8 mouse cellular contexts compared by ENCODE assay signal in the genomic region with DNA sequence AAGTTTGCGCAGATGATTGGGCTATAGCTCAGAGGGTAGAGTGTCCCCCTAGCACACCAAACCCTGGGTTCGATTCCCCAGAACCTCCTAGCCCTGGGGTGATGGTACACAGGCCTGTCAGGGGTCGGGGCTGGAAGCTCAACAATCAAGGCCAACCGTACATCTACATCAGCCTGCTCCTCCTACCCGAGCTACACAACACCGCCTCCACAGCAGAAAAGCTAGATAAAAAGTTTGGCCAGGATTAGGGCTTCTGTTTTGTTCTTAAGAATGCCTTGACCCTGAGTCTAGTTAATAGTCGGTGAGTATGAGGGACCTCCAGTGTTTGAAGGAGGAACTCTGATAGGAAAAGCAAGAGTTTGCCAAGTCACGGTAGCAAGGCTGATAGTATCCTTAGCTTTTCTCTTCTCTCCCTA. TPM values are rescaled to one million over a fixed set of nuclear protein-coding genes. Genes with fewer than 3 reads are reported as not detected.
A peak's percentile ranks its signal among the peaks of the same experiment; 100 is the strongest.
DNase-seq lines count a peak whose midpoint lies in the region; ATAC-seq and TF ChIP-seq lines count a peak whose summit lies in the region.

No protein-coding gene starts in this region.

- peak overlapping the region; percentile 95 for H3K9ac ChIP-seq in kidney, embryonic 15.5 days
- H3K9ac ChIP-seq in forebrain, postnatal 0 days = peak overlapping the region; percentile 77
- H3K9ac ChIP-seq in midbrain, embryonic 12.5 days (replicated peaks) = peak overlapping the region; percentile 87

- no peaks in the 10 kb centered on the region for H3K27me3 ChIP-seq in kidney, embryonic 15.5 days
- no peaks in the 10 kb centered on the region for H3K27me3 ChIP-seq in forebrain, postnatal 0 days (ENCODE audit: insufficient read depth, low read length)
- H3K27me3 ChIP-seq in midbrain, embryonic 12.5 days = no peaks in the 10 kb centered on the region

- TF ChIP-seq CTCF in forebrain, postnatal 0 days (IDR thresholded peaks at IDR 0.05; ENCODE audit: low read depth) = no peak

- H3K27ac ChIP-seq in kidney, embryonic 15.5 days = peak overlapping the region; percentile 99
- peak overlapping the region; percentile 96 for H3K27ac ChIP-seq in forebrain, postnatal 0 days (ENCODE audit: low read depth, low read length)
- H3K27ac ChIP-seq in midbrain, embryonic 12.5 days (replicated peaks) = peak overlapping the region; percentile 93

- H3K4me1 ChIP-seq in kidney, embryonic 15.5 days = peaks cover 14% of the 10 kb centered on the region
- peaks cover 6% of the 10 kb centered on the region; the same call in 1 of the 2 replicates for H3K4me1 ChIP-seq in forebrain, postnatal 0 days (ENCODE audit: insufficient read depth)
- H3K4me1 ChIP-seq in midbrain, embryonic 12.5 days = peaks cover 13% of the 10 kb centered on the region

- H3K9me3 ChIP-seq in kidney, embryonic 15.5 days (replicated peaks) = no peaks in the 10 kb centered on the region
- H3K9me3 ChIP-seq in forebrain, postnatal 0 days (ENCODE audit: low read length) = no peaks in the 10 kb centered on the region
- H3K9me3 ChIP-seq in midbrain, embryonic 12.5 days = no peaks in the 10 kb centered on the region

- H3K4me3 ChIP-seq in kidney, embryonic 15.5 days (replicated peaks) = peak overlapping the region; percentile 98
- H3K4me3 ChIP-seq in forebrain, postnatal 0 days (ENCODE audit: low read depth, low read length) = peak overlapping the region; percentile 61
- H3K4me3 ChIP-seq in midbrain, embryonic 12.5 days = peak overlapping the region; percentile 73

- H3K4me2 ChIP-seq in kidney, embryonic 15.5 days = peak overlapping the region; percentile 74
- peak overlapping the region; percentile 81 for H3K4me2 ChIP-seq in forebrain, postnatal 0 days (ENCODE audit: low read depth)
- peak overlapping the region; percentile 74 for H3K4me2 ChIP-seq in midbrain, embryonic 12.5 days (replicated peaks)

- peak; percentile 22; the same call in 1 of the 2 replicates for ATAC-seq in kidney, embryonic 15.5 days (replicated peaks; ENCODE audit: low FRiP score)
- ATAC-seq in forebrain, postnatal 0 days = no peak
- no peak for ATAC-seq in midbrain, embryonic 12.5 days (ENCODE audit: low FRiP score, low read depth)

- H3K36me3 ChIP-seq in kidney, embryonic 15.5 days = peaks cover 42% of the 10 kb centered on the region
- H3K36me3 ChIP-seq in forebrain, postnatal 0 days (ENCODE audit: insufficient read depth) = peaks cover 30% of the 10 kb centered on the region
- peaks cover 34% of the 10 kb centered on the region for H3K36me3 ChIP-seq in midbrain, embryonic 12.5 days

- no peak for DNase-seq in kidney, postnatal 36 days
- DNase-seq in adipocyte (ENCODE audit: low spot score) = peak; percentile 45
- no peak for DNase-seq in forebrain, postnatal 0 days
- no peak for DNase-seq in cerebellum, adult 8-10 months
- DNase-seq in gastrocnemius, postnatal 4 days (ENCODE audit: low spot score in 2 of 2) = no peak
- no peak for DNase-seq in retina, postnatal 1 day

- 19% methylated on average over 8 of the region's 8 CpGs for WGBS in kidney, embryonic 15.5 days
- 25% methylated on average over 8 of the region's 8 CpGs for WGBS in forebrain, postnatal 0 days
- 30% methylated on average over 8 of the region's 8 CpGs for WGBS in midbrain, embryonic 12.5 days

RNA-seq across cellular contexts. Expression of a gene that starts 1.5 kb away (rescaled TPM):
- 70.0 and 84.0 TPM in 2 replicates for polyA plus RNA-seq in kidney, embryonic 15.5 days (2015; fragmentation: Nextera tagmentation; extraction: Ambion mirVana)
- 92.1 and 125 TPM in 2 replicates for total RNA-seq in forebrain, postnatal 0 days (2014; rRNA removed)
- polyA plus RNA-seq in forebrain, postnatal 0 days (2015; fragmentation: Nextera tagmentation; extraction: Ambion mirVana) = 30.2 and 47.1 TPM in 2 replicates
- polyA plus RNA-seq in midbrain, embryonic 12.5 days (2016; fragmentation: Nextera tagmentation; extraction: Ambion mirVana) = 95.9 and 102 TPM in 2 replicates
- total RNA-seq in gastrocnemius, postnatal 4 days (2021) = 10 to 100 TPM; 79.4 to 83.9 TPM

RNA-seq across cellular contexts. Expression of a gene that starts 7.5 kb away (rescaled TPM):
- 0.50 and 2.5 TPM in 2 replicates for polyA plus RNA-seq in kidney, embryonic 15.5 days (2015; fragmentation: Nextera tagmentation; extraction: Ambion mirVana)
- total RNA-seq in forebrain, postnatal 0 days (2014; rRNA removed) = 164 and 262 TPM in 2 replicates
- polyA plus RNA-seq in forebrain, postnatal 0 days (2015; fragmentation: Nextera tagmentation; extraction: Ambion mirVana) = 175 and 379 TPM in 2 replicates
- polyA plus RNA-seq in midbrain, embryonic 12.5 days (2016; fragmentation: Nextera tagmentation; extraction: Ambion mirVana) = 55.1 and 65.3 TPM in 2 replicates
- total RNA-seq in gastrocnemius, postnatal 4 days (2021) = under 1 TPM in 1 of 2 experiments, not detected in 1; 0.23 TPM

Comparison
In these comparisons a context has a peak if more than half of its experiments do, and no peak if none do; other contexts are left out.
1. RNA of a gene that starts 7.5 kb away (polyA plus RNA-seq): 175 to 379 TPM in forebrain, postnatal 0 days and 55.1 to 65.3 TPM in midbrain, embryonic 12.5 days; 0.50 to 2.5 TPM in kidney, embryonic 15.5 days; every median in the first group is over 10 times any median in the second.
2. Peak in every context shown above with its lines, with median percentiles within 50 percentile points of each other: H3K27ac ChIP-seq, H3K4me2 ChIP-seq, H3K4me3 ChIP-seq and H3K9ac ChIP-seq.